Mouse (Mus musculus): ENCODE results near the gene Gstz1.
"Not testable (repeated sequence)": the region's sequence is repeated elsewhere in the genome, so short reads cannot be mapped to it uniquely, and the experiment has no call there.

Gene Gstz1

GRCm38 (mm10) chr12:87158099-87158498 lies 11.1 kb downstream of the Gstz1 start:
- DNase-seq (ENCODE audit: low read depth, low spot score) = no peak

GRCm38 (mm10) chr12:87160310-87160709 lies 13.3 kb downstream of the Gstz1 start:
- no peak for DNase-seq (ENCODE audit: low read depth, low spot score)

DNA sequence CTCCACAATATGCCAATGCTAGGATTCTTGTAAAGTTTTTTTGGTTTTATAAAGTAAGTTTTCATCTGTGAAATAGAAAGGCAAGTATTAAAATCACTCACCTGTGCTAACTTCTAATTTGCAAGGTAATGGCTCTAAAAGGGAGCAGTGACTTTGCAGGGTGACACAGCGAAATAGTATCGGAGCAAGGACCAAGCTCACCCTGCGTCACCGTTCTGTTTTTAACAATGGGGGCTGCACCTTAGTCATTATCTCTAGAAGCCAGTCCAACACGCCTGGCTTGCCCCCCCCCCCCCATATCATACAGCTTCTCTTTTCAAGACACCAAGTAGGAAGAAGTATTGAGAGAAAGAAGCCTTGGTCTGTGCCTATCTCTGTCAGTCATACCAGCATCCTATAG lies 13.8 kb downstream of the Gstz1 start:
- DNase-seq (ENCODE audit: low read depth, low spot score) = no peak

DNA sequence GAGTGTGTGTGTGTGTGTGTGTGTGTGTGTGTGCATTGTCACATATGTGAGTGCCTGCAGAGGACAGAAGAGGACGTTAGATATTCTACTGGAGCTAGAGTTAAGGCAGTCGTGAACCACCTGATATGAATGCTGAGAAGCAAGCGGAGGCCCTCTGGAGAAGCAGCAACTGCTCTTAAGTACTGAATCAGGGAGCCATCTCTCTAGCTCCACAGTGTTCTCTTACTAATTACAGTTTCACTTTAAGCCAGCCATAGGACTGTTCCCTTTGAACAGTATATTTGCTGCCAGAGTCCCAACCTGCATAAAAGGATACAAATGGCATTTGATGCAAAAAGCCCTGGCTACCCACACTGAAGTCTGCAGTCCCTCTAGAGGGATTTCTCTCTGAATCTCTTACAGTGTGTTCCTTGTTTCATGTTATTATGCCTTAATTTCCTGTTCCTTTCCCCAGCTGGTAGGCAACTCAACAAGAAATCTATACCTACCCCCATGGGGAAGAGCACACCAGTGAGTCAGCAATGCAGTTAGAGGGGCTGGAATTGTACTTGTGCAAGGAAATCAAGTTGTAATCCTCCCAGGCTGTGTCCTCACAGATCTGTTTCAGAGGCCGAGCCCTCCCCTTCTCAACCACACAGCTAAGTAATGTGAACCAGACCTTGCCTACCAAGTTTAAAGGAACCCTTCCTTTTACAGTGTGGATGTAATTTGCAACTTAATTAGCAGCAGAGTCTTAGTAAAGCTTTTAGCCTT lies 28.4 kb downstream of the Gstz1 start:
- peak; percentile 41 for DNase-seq (ENCODE audit: low read depth, low spot score)

DNA sequence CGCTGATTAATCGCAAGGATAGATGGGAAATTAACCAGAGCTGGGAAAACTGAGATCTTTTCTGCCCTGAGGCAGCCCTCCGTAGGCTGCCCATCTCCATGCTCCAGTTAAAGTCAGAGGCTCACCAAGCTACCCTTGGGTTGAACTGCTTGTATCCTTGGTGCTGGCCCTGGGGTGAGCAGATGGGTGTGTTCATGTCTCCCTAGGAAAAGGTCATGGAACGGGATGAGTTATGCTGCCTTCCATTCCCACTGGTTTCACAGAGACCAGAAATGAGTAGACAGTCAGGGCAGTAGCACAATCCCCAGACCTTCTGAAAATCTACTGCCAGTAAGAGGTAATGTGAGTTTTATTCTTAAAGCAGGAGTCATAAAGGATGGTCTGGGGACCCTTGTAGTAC lies 30.7 kb downstream of the Gstz1 start:
- DNase-seq (ENCODE audit: low read depth, low spot score) = no peak

GRCm38 (mm10) chr12:87193008-87193407 lies 46.0 kb downstream of the Gstz1 start:
- DNase-seq (ENCODE audit: low read depth, low spot score) = no peak

- no peak for DNase-seq (ENCODE audit: low read depth, low spot score)
Measured at GRCm38 (mm10) chr12:87195069-87195468, 48.1 kb downstream of the Gstz1 start.

DNA sequence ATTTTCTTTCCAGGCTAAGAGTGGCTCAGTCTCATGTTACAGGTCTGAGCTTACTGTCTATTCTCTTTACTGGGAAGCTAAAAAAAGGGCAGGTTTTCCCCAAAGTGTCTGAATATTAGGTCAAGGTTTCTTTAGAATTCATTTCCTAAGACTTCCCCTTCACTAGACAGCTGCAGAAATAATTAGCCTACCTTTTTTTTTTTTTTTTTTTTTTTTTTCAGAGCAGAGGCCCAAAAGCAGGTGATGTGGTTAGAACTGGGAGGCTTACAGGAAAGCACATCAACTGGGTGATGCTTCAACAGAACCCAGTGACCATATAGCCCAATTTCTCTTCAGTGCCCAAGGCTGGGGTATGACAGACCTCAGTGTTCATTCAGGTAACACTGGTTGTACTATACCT lies 49.3 kb downstream of the Gstz1 start:
- DNase-seq (ENCODE audit: low read depth, low spot score) = no peak

GRCm38 (mm10) chr12:87198792-87199191 lies 51.8 kb downstream of the Gstz1 start:
- no peak for DNase-seq (ENCODE audit: low read depth, low spot score)

DNA sequence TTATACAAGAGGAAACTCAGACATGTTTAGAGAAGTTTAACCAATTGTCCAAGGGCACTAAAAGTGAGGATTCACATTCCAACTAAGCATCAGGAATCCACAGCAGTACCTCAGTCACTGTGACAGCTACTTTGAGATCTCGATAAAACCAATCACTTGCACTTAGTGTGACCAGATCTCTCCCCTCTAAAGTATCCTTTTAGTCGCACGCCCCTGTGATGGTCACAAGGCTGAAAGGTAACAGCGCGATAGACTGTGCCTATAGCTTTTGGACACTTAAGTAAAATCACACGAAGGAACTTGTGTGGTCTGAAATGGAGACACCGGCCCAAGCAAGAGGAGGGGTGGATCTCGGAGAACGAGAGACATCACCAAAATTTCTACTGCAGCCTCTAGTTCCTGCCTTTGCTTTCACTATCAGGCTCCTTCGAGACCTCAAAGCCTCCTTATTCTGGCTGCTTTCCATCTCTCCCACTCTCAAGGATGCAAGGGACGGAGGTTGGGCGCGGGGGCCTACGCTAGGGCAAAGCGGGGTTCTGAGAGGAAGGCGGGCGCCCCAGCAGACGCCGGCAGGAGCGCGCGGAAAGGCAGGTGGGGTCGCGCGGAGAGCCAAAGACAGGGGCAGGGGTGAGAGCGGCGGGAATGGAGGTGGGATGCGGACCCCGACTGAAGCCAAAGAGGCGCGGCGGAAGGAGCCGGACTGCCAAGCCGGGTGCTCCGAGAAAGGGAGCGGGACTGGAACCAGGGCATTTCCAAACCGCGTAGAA lies 52.4 kb downstream of the Gstz1 start, which contains the start of gene Samd15:
Gene Samd15, plus strand, starts transcription at position 518 of the 767 bp plus-strand sequence.
- DNase-seq (ENCODE audit: low read depth, low spot score) = peak; percentile 48

DNA sequence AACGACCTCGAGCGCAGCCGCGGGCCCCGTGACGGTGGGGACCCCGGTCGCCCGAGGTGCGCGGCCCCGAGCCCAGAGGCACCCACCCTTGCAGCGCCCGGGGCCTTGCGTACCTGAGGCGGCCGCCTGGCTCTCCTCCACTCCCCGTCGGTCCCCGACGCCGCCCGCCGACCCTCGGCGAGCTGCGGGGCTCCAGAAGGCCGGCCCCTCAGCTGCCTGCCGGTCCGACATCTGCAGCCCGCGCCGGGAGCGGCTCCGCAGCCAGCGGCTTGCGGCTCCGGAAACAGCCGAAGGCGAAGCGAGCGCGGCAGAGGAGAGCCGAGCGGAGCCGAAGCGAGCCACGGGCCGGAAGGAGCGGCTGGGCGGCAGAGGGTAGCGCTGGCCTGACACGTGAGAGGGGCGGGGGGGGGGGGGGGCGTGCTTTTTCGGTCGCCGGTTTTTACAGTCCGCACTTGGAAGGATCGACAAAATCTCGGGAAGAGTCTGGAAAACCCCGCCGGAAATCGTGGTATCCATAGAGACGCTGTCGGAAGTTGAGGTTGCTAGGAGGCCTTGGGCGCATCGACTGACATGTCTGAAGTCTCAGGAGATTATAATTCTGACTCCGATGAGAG lies 53.1 kb downstream of the Gstz1 start, which contains the start of gene Tmed8:
Gene Tmed8, minus strand, starts transcription at position 482 of the 614 bp plus-strand sequence.
- DNase-seq (ENCODE audit: low read depth, low spot score) = peak; percentile 88

DNA sequence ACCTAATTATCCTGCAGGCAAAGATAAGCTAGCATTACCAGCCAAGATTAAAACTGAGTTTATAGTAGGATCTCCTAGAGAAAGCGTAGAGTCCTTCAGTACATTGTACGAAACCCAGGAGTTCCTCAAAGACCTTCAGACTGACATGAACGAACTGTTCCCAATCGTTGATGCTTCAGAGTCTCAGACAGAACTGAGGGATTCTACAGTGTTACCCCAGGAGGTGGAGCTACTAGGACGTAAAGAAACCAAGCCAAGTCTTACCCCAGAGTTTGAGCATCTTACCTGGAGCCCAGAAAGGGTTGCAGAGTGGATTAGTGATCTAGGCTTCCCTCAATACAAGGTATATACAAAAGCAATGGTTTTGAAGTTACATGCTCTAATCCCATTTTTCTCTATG lies 54.7 kb downstream of the Gstz1 start:
- no peak for DNase-seq (ENCODE audit: low read depth, low spot score)

GRCm38 (mm10) chr12:87205789-87206188 lies 58.8 kb downstream of the Gstz1 start:
- not testable (repeated sequence) for DNase-seq (ENCODE audit: low read depth, low spot score)

DNA sequence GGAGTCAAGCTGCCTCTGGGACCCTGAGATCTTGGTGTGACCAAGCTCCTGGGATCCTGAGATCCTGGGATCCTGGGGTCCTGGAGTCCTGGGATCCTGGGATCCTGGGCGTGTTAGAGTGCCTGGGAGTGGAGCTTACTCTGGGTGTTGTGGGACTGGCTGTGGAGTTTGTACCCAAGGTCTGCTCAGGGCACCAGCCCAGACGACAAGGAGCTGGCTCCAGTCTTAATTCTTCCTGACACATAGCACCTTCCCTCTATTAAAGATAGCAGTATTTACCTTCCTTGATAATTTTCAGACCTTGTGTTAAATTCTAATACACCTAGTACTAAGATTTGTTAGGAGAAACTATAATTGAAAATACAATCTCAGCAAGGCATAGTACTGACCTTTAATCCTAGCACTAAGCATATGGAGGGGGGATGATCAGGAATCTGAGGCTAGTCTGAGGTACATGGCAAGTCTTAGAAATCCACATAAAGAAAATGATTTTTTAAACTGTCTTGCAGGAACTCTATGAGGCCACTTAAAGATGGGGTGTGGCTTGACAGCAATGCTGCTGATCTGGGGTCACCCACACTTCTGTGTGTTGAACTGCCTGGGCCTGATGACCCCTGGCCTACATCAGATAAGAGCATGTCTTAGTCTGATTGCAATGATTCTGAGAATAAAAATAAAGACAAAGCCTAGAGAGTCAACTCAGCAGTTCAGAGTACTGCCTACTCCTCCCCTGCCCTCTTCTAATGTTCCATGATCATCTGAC lies 66.1 kb downstream of the Gstz1 start:
- DNase-seq (ENCODE audit: low read depth, low spot score) = no peak

Data from 3T3-L1 (cell line).